Mouse (Mus musculus) neural tube, embryonic 11.5 days (tissue): ENCODE results near the gene Adra2a. TPM values are rescaled to one million over a fixed set of nuclear protein-coding genes. Genes with fewer than 3 reads are reported as not detected.

Experiments
- ATAC-seq: fragments of 200-750 bp; cut with Nextera tagmentation; 2 replicates; pipeline ENCODE4 v1.8.0; 2017; ENCODE audit warnings: moderate number of reproducible peaks, mild to moderate bottlenecking, moderate TSS enrichment, moderate library complexity; ENCODE audit not compliant: insufficient read depth, low FRiP score, low TSS enrichment
- DNase-seq: peaks from one replicate; pipeline ENCODE4 v3.0.0-alpha.2; 2015; ENCODE audit warnings: low spot score
- H3K27ac ChIP-seq: fragments of 300-500 bp; sonication (generic); 2 replicates; pipeline ENCODE4 v1.5.1; 2014; ENCODE audit warnings: low read depth, mild to moderate bottlenecking, low read length
- H3K27me3 ChIP-seq: fragments of 300-500 bp; sonication (generic); 2 replicates; pipeline ENCODE4 v1.6.1; 2014; ENCODE audit warnings: mild to moderate bottlenecking, low read length, mixed read lengths; ENCODE audit not compliant: control insufficient read depth, insufficient read depth
- H3K36me3 ChIP-seq: fragments of 300-500 bp; sonication (generic); 2 replicates; pipeline ENCODE4 v1.6.1; 2014; ENCODE audit warnings: mild to moderate bottlenecking, low read length, moderate library complexity, mixed read lengths; ENCODE audit not compliant: control insufficient read depth, insufficient read depth
- H3K4me1 ChIP-seq: fragments of 300-500 bp; sonication (generic); 2 replicates; pipeline ENCODE4 v1.6.1; 2014; ENCODE audit warnings: low read length, mixed read lengths; ENCODE audit not compliant: control insufficient read depth, insufficient read depth
- H3K4me2 ChIP-seq: fragments of 300-500 bp; sonication (generic); 2 replicates; pipeline ENCODE4 v1.6.1; 2014; ENCODE audit warnings: low read depth, mild to moderate bottlenecking, moderate library complexity
- H3K4me3 ChIP-seq: fragments of 300-500 bp; sonication (generic); 2 replicates; pipeline ENCODE4 v1.5.1; 2014; ENCODE audit warnings: low read depth, low read length
- H3K9ac ChIP-seq: fragments of 300-500 bp; sonication (generic); 2 replicates; pipeline ENCODE4 v1.6.1; 2014; ENCODE audit warnings: mild to moderate bottlenecking, low read length
- H3K9me3 ChIP-seq: fragments of 300-500 bp; sonication (generic); 2 replicates; pipeline ENCODE4 v1.6.1; 2016; ENCODE audit warnings: low read length; ENCODE audit not compliant: control insufficient read depth
- WGBS: fragments of 180-500 bp; shearing (Covaris S2); extraction: QIAGEN DNeasy Blood & Tissue Kit; methylation state at CpG from one replicate; pipeline ENCODE4 v1.1.7; 2014; 5-methylcytosine and 5-hydroxymethylcytosine counted together
- polyA plus RNA-seq: library from polyadenylated mRNA; unstranded; fragments of >200 nt; fragmentation: Nextera tagmentation; extraction: Ambion mirVana; gene quantifications from 2 replicates; pipeline ENCODE4 v1.2.1, GENCODE M21; 2014

Gene Adra2a
- 1.3 and 1.5 TPM in 2 replicates for polyA plus RNA-seq

- H3K27me3 ChIP-seq, result peaks cover 34% of the 10 kb centered on the region
- H3K27ac ChIP-seq, result no peak within 1 kb of the TSS
- peaks cover 12% of the 10 kb centered on the region for H3K4me1 ChIP-seq
- WGBS, result 74% methylated on average over 5 of the region's 5 CpGs
- H3K4me2 ChIP-seq, result peak within 1 kb of the TSS; percentile 100
- peak within 1 kb of the TSS; percentile 64 for H3K9ac ChIP-seq
- peak within 1 kb of the TSS; percentile 54 for H3K4me3 ChIP-seq
- H3K9me3 ChIP-seq, result no peaks in the 10 kb centered on the region
- H3K36me3 ChIP-seq, result no peaks in the 10 kb centered on the region
- DNase-seq, result no peak
- no peak for ATAC-seq
These were observed at the start of gene Adra2a for GRCm38 (mm10) chr19:54043851-54044250. TSS of gene Adra2a (plus strand) at chr19:54044151.

GRCm38 (mm10) chr19:53994276-53994675, 49.7 kb upstream of the Adra2a start:
- Histone ChIP-seq H3K9ac (no peak overlapping the region), H3K4me3 (no peak overlapping the region), H3K9me3 (no peaks in the 10 kb centered on the region), H3K4me1 (no peaks in the 10 kb centered on the region), H3K4me2 (no peak overlapping the region), H3K27me3 (no peaks in the 10 kb centered on the region), H3K27ac (no peak overlapping the region), H3K36me3 (no peaks in the 10 kb centered on the region)
- DNase-seq (no peak), ATAC-seq (no peak)
- 92% methylated on average over 1 of the region's 1 CpGs for WGBS

DNA sequence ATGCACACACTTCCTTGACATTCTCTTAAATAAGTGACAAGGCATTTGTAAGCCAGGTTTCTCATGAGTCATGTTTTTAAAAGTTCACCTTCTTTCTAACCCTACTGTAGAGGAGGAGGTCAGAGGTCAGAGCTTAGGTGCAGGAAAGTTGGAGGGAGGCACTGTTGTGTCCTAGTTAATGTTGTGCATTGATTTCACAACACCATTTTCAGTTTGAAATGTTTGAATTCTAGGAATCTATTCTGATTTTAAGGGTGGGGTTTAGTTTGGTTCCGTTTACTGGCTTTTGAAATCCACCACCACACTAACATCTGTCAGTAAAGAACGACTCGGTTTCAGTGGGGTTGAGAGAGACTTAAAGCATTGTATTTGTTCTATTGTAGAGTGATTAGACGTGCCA, 33.0 kb upstream of the Adra2a start:
- ATAC-seq, result no peak
- H3K27me3 ChIP-seq, result no peaks in the 10 kb centered on the region
- no peaks in the 10 kb centered on the region for H3K9me3 ChIP-seq
- 72% methylated on average over 4 of the region's 4 CpGs for WGBS
- no peak for DNase-seq
- H3K4me3 ChIP-seq, result no peak overlapping the region
- H3K9ac ChIP-seq, result no peak overlapping the region
- H3K4me2 ChIP-seq, result no peak overlapping the region
- H3K27ac ChIP-seq, result no peak overlapping the region
- no peaks in the 10 kb centered on the region for H3K36me3 ChIP-seq
- no peaks in the 10 kb centered on the region for H3K4me1 ChIP-seq

DNA sequence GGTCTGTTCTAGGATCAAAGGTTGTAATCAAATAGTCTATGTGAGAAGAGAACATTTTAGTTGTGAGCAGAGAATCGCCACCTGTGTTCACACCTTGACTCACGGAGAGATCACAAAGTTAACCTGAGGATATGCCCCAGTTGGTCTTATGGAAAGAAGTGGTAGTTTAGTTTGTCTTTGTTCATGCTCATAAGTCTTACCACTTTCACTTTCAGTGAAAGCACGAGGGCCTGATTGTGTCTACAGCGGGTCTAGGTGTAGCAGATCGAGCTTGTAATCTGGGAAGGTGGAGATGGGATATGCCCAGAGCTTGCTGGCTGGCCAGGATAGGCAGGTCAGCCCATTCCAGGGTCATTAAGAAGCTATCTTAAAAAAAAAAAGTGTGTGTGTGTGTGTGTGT, 29.0 kb upstream of the Adra2a start:
- H3K9me3 ChIP-seq, result no peaks in the 10 kb centered on the region
- no peak overlapping the region for H3K4me3 ChIP-seq
- ATAC-seq, result no peak
- H3K4me1 ChIP-seq, result no peaks in the 10 kb centered on the region
- no peaks in the 10 kb centered on the region for H3K27me3 ChIP-seq
- H3K4me2 ChIP-seq, result no peak overlapping the region
- H3K36me3 ChIP-seq, result no peaks in the 10 kb centered on the region
- no peak overlapping the region for H3K9ac ChIP-seq
- 95% methylated on average over 5 of the region's 5 CpGs for WGBS
- no peak overlapping the region for H3K27ac ChIP-seq
- DNase-seq, result no peak

GRCm38 (mm10) chr19:54015503-54015902, 28.4 kb upstream of the Adra2a start:
- Histone ChIP-seq H3K27me3 (no peaks in the 10 kb centered on the region), H3K4me1 (no peaks in the 10 kb centered on the region), H3K9ac (no peak overlapping the region), H3K27ac (no peak overlapping the region), H3K36me3 (no peaks in the 10 kb centered on the region), H3K4me2 (no peak overlapping the region), H3K4me3 (no peak overlapping the region), H3K9me3 (no peaks in the 10 kb centered on the region)
- WGBS, result 95% methylated on average over 5 of the region's 5 CpGs
- ATAC-seq (no peak), DNase-seq (no peak)

GRCm38 (mm10) chr19:54035100-54035499, 8.9 kb upstream of the Adra2a start:
- Histone ChIP-seq H3K9me3 (no peaks in the 10 kb centered on the region), H3K27ac (no peak overlapping the region), H3K4me2 (no peak overlapping the region), H3K36me3 (no peaks in the 10 kb centered on the region), H3K27me3 (no peaks in the 10 kb centered on the region), H3K9ac (no peak overlapping the region), H3K4me1 (no peaks in the 10 kb centered on the region), H3K4me3 (no peak overlapping the region)
- no peak for DNase-seq
- WGBS, result 83% methylated on average over 6 of the region's 6 CpGs
- ATAC-seq, result no peak

DNA sequence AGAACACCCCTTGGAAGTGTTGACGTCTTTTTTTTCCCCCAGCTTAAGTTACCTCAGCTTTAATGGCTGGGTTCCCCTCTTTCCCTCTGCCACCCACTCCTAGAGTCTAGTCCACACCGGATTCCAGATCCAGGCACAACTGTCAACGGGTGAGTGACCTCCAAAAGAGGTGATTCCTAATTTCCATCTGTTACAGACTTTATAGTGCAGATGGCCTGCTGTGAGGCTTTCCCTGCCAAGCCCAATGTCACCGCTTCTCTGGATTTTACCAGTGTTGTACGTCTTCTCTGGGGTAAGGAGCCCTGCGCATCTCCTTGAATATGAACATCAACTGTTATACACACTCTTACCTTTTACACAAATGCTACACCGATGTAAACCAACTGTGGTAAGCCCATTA, 4.5 kb upstream of the Adra2a start:
- ATAC-seq, result no peak
- H3K27ac ChIP-seq, result no peak overlapping the region
- no peak overlapping the region for H3K4me2 ChIP-seq
- DNase-seq, result no peak
- H3K27me3 ChIP-seq, result no peaks in the 10 kb centered on the region
- H3K36me3 ChIP-seq, result no peaks in the 10 kb centered on the region
- no peak overlapping the region for H3K4me3 ChIP-seq
- no peaks in the 10 kb centered on the region for H3K9me3 ChIP-seq
- no peaks in the 10 kb centered on the region for H3K4me1 ChIP-seq
- no peak overlapping the region for H3K9ac ChIP-seq
- WGBS, result 77% methylated on average over 7 of the region's 7 CpGs

- Histone ChIP-seq H3K27me3 (peaks cover 4% of the 10 kb centered on the region; the same call in 1 of the 2 replicates), H3K4me2 (no peak overlapping the region), H3K36me3 (no peaks in the 10 kb centered on the region), H3K27ac (no peak overlapping the region), H3K4me3 (no peak overlapping the region), H3K9ac (no peak overlapping the region), H3K9me3 (no peaks in the 10 kb centered on the region), H3K4me1 (peaks cover 2% of the 10 kb centered on the region; the same call in 1 of the 2 replicates)
- 54% methylated on average over 4 of the region's 4 CpGs for WGBS
- ATAC-seq (no peak), DNase-seq (no peak)
These were observed 3.5 kb upstream of the Adra2a start for GRCm38 (mm10) chr19:54040356-54041028.

DNA sequence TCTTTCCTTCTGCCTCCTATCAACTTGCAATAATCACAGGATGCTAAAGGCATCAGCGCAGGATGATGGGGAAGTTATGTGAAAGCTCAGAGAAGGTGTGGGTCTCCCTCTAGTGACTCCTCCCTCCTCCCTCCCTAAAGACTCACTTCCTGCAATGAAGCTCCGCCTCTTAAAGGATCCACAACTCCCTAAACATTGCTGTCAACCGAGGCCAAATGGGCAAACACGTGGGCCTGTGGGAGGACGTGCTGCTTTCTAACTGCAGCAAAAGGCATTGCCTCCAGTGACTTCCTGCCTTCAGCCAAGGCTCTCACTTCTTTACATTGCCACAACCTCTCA, 3.0 kb upstream of the Adra2a start:
- Histone ChIP-seq H3K9me3 (no peaks in the 10 kb centered on the region), H3K4me2 (no peak overlapping the region), H3K4me3 (no peak overlapping the region), H3K4me1 (peaks cover 7% of the 10 kb centered on the region; the same call in 1 of the 2 replicates), H3K36me3 (no peaks in the 10 kb centered on the region), H3K27me3 (peaks cover 7% of the 10 kb centered on the region), H3K27ac (no peak overlapping the region), H3K9ac (no peak overlapping the region)
- WGBS, result 34% methylated on average over 5 of the region's 5 CpGs
- DNase-seq (no peak), ATAC-seq (no peak)
